In the genomic region with DNA sequence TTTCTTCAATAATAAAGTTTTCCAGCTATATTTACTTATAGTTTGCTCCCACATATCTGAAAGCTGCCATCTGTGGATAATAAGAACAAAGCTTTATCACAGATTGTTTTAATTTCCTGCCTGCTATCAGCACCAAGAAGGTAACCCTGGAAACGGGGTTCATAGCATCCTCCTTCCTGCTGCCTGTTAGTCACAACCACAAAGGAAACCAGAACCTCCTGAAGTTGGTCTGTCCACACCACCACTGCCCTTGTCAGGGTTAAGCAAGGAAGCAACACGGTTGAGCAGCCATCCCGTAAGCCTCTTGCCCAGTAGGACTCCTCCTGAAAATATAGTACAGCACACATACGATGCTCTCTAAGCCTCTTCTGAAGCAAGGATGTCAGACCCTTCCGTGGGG, we compare ENCODE assay signal across 22 mouse cellular contexts. TPM values are rescaled to one million over a fixed set of nuclear protein-coding genes. Genes with fewer than 3 reads are reported as not detected.
DNase-seq lines count a peak whose midpoint lies in the region; ATAC-seq lines count a peak whose summit lies in the region.
"Had no signal": no experiment of that assay in that cellular context is flagged by ENCODE, and none has a peak within 500 bp of the region (broad histone marks: within the 10 kb centered on the region; RNA-seq: fewer than 3 reads in every experiment).

No protein-coding gene starts in this region.

- H3K4me1 ChIP-seq in kidney, embryonic 14.5 days (ENCODE audit: control insufficient read depth, insufficient read depth, low read length), result no peaks in the 10 kb centered on the region
- H3K4me1 ChIP-seq: forebrain, embryonic 12.5 days; hindbrain, embryonic 12.5 days; midbrain, embryonic 15.5 days had no signal

- no peaks in the 10 kb centered on the region for H3K27me3 ChIP-seq in kidney, embryonic 14.5 days (ENCODE audit: control insufficient read depth, insufficient read depth, low read length)
- H3K27me3 ChIP-seq: CH12.LX; forebrain, embryonic 12.5 days; hindbrain, embryonic 12.5 days; midbrain, embryonic 15.5 days had no signal

- DNase-seq in layer of hippocampus, postnatal 36 days, result peak; percentile 8 to 14
- DNase-seq in layer of hippocampus, postnatal 10 days (ENCODE audit: low spot score in 2 of 2), result no peak
- DNase-seq in kidney, postnatal 10 days, result no peak
- no peak for DNase-seq in cerebellum, adult 9-11 months
- DNase-seq: adrenal gland, postnatal 10 days; cerebellum, adult 18-20 months; cerebellum, postnatal 36 days; gastrocnemius, postnatal 10 days; heart, adult 2 months; kidney, adult 8-10 months; kidney, postnatal 4 days; lung, adult 18-20 months; lung, postnatal 14 days; thymus, postnatal 14 days had no signal

- peak; percentile 91 for ATAC-seq in activated CD4-positive, CD25-positive, alpha-beta regulatory T cell, adult 4 months
- ATAC-seq in inflammation-experienced regulatory T-cells, adult 6 months, result peak; percentile 77
- ATAC-seq in kidney, embryonic 14.5 days (ENCODE audit: low FRiP score, low TSS enrichment), result no peak
- ATAC-seq: midbrain, embryonic 15.5 days had no signal

- H3K9me3 ChIP-seq in kidney, embryonic 14.5 days (ENCODE audit: control insufficient read depth, low read length), result no peaks in the 10 kb centered on the region
- H3K9me3 ChIP-seq: forebrain, embryonic 12.5 days; hindbrain, embryonic 12.5 days; midbrain, embryonic 15.5 days had no signal

- no peak overlapping the region for H3K9ac ChIP-seq in kidney, embryonic 14.5 days (ENCODE audit: low read depth, low read length)
- H3K9ac ChIP-seq: forebrain, embryonic 12.5 days; hindbrain, embryonic 12.5 days; midbrain, embryonic 15.5 days had no signal

- H3K4me3 ChIP-seq in kidney, embryonic 14.5 days (ENCODE audit: low read length), result no peak overlapping the region
- H3K4me3 ChIP-seq: forebrain, embryonic 12.5 days; heart, adult 2 months; hindbrain, embryonic 12.5 days; midbrain, embryonic 15.5 days had no signal

- no peaks in the 10 kb centered on the region for H3K36me3 ChIP-seq in kidney, embryonic 14.5 days (ENCODE audit: control insufficient read depth, insufficient read depth, low read length)
- H3K36me3 ChIP-seq: forebrain, embryonic 12.5 days; hindbrain, embryonic 12.5 days; midbrain, embryonic 15.5 days had no signal

- no peak overlapping the region for H3K27ac ChIP-seq in kidney, embryonic 14.5 days (ENCODE audit: low read depth, low read length)
- H3K27ac ChIP-seq: forebrain, embryonic 12.5 days; heart, adult 2 months; hindbrain, embryonic 12.5 days; midbrain, embryonic 15.5 days had no signal

- 56% methylated on average over 5 of the region's 5 CpGs for WGBS in kidney, embryonic 14.5 days

- H3K4me2 ChIP-seq in kidney, embryonic 14.5 days (replicated peaks; ENCODE audit: low read depth, low read length), result no peak overlapping the region
- H3K4me2 ChIP-seq: forebrain, embryonic 12.5 days; hindbrain, embryonic 12.5 days; liver, embryonic 11.5 days; midbrain, embryonic 15.5 days had no signal

RNA-seq across cellular contexts. Expression of gene Gch1, which starts 17.1 kb away (rescaled TPM):
- total RNA-seq in layer of hippocampus, postnatal 36 days (2021), result 1 to 10 TPM; 1.4 to 1.6 TPM
- 1 to 10 TPM in 1 of 2 experiments, under 1 TPM in 1; 0.80 to 1.0 TPM for total RNA-seq in layer of hippocampus, postnatal 10 days (2021)
- 1 to 10 TPM; 2.1 to 2.4 TPM for polyA plus RNA-seq in activated CD4-positive, CD25-positive, alpha-beta regulatory T cell, adult 4 months (2017; shearing (Covaris generic))
- polyA plus RNA-seq in inflammation-experienced regulatory T-cells, adult 6 months (2017; shearing (Covaris generic)), result 1 to 10 TPM; 2.3 to 4.1 (median 3.8) TPM
- polyA plus RNA-seq in kidney, embryonic 14.5 days (2014; fragmentation: Nextera tagmentation; extraction: Ambion mirVana), result 1.4 and 2.2 TPM in 2 replicates

Comparison
In these comparisons a context has a peak if more than half of its experiments do, and no peak if none do; other contexts are left out.
1. DNase-seq: peak in layer of hippocampus, postnatal 36 days (2 of 2); none in layer of hippocampus, postnatal 10 days (0 of 2), kidney, postnatal 10 days (single experiment) and cerebellum, adult 9-11 months (single experiment).